Mouse (Mus musculus) gastrocnemius, adult 8-10 months (tissue): ENCODE results near the gene Hspa1a. TPM values are rescaled to one million over a fixed set of nuclear protein-coding genes. Genes with fewer than 3 reads are reported as not detected.
"Not testable (repeated sequence)": the region's sequence is repeated elsewhere in the genome, so short reads cannot be mapped to it uniquely, and the experiment has no call there.

Experiments
- DNase-seq, 2 experiments: peaks; one replicate each; pipeline ENCODE4 v3.0.0; 2022; ENCODE audit warnings: low spot score in 2 of 2
- total RNA-seq, 4 experiments: library from RNA; stranded (reverse); gene quantifications; 2 replicates each; pipeline ENCODE4 v1.2.4; 2022

Hspa1a gene
- total RNA-seq, 4 experiments from 2014 or later, result 4.2 to 17.8 (median 5.3) TPM

DNA sequence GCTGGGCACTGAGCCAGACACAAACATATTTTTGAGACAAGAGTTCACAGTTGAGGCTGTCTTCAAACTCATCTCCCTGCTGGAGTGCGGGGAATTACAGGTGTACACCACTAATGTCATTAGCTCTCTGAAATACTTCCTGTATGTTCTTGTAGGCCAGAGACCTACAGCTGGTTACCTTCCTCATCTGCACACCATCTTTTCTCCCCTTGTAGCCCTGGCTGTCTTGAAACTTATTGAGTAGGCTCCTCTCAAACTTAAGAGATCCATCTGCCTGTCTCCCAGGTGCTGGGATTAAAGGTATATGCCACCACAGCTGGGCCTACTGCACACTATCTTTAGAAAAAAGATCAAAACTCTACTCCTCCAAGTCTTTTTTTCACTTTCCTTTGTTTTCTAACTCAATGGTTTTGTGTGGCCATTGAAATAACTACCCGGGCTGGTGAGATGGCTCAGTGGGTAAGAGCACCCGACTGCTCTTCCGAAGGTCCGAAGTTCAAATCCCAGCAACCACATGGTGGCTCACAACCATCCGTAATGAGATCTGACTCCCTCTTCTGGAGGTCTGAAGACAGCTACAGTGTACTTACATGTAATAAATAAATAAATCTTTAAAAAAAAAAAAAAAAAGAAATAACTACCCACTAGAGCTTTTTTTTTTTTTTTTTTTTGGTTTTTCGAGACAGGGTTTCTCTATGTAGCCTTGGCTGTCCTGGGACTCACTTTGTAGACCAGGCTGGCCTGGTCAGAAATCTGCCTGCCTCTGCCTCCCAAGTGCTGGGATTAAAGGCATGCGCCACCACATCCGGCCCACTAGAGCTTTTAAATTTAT is 23.0 kb downstream of the Hspa1a start:
- not testable (repeated sequence) for DNase-seq

- DNase-seq, result no peak
Measured at GRCm38 (mm10) chr17:34947606-34948005, 24.4 kb downstream of the Hspa1a start.

DNA sequence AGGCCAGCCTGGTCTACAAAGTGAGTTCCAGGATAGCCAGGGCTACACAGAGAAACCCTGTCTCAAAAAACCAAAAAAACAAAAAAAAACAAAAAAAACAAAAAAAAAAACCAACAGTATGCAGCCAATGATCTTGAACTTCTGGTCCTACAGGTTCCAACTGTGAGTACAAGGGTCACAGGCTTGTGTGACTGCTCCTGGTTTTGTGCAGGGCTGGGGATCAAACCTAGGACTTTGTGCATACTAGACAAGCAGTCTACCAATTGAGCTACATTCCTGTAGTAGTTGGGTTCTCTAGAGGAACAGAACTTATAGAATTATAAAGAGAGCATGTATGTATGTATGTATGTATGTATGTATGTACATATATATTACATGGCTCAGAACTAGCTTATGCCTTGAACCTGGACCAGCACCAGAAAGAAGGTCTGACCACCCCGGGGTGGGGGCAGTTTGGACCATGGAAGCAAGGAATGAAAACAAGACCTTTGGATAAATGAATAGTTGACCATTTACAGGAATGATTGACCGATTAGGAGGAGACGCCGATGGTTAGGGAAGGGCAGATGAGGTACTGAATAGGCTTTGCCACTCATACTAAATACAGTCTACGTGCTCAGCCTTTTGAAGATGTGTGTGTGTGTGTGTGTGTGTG is 25.3 kb downstream of the Hspa1a start:
- no peak for DNase-seq

GRCm38 (mm10) chr17:34944362-34944761 is 27.6 kb downstream of the Hspa1a start:
- DNase-seq, result no peak

- no peak for DNase-seq
Measured at GRCm38 (mm10) chr17:34943128-34943815, 28.7 kb downstream of the Hspa1a start.

DNA sequence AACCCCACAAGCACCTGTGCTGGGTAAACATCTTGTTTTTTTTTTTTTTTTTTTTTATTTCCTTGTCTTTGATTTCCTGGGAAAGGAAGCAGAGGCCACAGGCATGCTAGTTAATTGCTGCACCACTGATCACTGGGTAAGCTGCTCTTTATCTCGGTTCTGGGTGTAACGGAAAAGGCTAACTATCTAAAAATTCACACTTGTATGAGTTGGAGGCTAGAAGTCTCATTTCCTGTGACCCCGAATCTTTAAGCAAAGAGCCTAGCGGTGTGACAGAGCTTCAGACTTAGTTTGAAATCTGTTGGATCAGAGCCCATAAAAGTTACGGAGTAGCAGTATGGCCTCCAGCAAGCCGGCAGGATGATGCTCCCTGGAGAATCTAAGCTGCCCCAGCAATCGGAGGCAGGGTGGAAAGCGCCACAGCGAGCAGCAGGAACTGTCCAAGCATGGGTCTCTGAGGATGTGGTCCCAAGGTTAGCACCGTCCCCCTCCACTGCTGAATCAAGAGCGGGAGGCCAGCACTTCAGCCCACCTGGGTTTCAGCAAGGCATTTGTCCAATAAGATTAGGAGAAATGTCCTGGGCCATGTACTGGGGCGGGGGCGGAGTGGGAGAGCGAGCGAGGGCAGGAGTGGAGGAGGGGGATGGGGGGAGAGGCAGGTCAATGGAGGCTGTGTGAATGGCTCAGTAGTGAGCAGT is 30.5 kb downstream of the Hspa1a start:
- no peak for DNase-seq

DNA sequence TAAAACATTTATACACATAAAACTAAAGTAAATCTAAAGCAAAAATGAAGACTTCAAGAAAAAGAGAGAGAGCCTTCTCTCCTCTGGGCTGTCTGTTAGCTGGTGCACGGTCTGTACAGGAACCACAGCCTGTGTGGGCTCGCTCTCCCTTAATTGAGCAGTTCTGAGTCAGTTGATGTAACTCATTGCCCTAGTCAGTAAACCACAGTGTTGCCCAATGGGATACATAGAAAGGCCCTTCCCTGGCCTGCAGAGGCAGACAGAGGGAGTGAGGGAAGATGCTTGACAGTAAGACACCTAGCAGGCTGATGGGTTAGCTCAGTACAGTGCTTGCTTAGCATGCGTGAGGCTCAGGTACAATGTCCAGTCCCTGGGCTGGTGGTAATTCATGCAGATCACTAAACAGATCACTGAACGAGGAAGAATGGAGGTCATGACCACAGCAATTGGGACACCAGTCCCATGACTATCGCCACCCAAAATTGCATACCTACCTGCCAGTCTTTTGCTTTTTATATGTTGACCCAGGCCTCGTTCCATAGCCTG is 33.9 kb downstream of the Hspa1a start:
- DNase-seq, result no peak

DNA sequence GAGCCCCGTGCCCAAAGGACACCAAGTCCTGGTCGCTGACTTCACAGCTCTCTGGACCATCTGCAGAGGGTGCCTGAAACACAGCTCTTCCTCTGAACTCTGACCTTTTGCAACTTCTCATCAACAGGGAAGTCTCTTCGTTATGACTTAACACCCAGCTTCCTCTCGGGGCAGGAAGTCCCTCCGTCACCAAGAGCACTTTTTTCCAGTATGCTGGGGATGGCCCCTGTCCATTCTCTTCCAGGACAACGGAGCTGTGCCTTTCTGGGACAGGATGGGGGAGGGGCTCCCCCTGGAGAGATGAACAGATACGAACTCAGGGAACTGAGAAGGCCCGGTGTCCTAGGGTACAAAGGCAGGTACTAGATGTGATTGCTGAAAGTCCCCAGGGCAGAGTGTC is 37.1 kb downstream of the Hspa1a start:
- no peak for DNase-seq

DNA sequence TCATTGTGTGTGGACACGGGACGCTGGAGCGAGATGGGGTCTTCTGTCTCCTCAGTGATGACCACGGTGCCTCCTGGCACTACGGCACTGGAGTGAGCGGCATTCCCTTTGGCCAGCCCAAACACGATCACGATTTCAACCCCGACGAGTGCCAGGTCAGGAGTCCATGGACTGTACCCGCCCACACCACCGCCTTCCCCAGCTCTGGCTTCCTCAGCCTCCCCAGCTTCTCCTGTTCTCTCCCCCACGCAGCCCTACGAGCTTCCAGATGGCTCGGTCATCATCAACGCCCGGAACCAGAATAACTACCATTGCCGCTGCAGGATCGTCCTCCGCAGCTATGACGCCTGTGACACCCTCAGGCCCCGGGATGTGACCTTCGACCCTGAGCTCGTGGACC is 37.9 kb downstream of the Hspa1a start:
- DNase-seq, result no peak

DNA sequence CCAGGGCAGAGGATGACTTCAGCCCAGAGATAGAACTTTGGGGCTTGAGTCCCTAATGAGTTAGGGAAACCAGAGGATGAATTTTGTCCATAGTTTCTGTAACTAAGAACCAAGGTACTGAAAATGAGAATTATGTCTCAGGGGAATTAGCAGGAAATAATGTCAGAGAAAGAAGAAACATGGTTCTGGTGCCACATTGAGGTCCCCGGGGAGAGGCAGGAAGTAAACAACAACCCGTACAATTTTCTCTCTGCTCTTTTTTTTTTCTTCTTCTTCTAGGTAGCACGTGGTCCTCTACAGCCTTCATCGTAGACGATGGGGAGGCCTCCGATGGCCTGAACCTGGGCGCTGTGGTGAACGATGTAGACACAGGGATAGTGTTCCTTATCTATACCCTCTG is 39.7 kb downstream of the Hspa1a start:
- no peak for DNase-seq

- no peak for DNase-seq
Measured at GRCm38 (mm10) chr17:34931735-34932098, 40.2 kb downstream of the Hspa1a start.

DNA sequence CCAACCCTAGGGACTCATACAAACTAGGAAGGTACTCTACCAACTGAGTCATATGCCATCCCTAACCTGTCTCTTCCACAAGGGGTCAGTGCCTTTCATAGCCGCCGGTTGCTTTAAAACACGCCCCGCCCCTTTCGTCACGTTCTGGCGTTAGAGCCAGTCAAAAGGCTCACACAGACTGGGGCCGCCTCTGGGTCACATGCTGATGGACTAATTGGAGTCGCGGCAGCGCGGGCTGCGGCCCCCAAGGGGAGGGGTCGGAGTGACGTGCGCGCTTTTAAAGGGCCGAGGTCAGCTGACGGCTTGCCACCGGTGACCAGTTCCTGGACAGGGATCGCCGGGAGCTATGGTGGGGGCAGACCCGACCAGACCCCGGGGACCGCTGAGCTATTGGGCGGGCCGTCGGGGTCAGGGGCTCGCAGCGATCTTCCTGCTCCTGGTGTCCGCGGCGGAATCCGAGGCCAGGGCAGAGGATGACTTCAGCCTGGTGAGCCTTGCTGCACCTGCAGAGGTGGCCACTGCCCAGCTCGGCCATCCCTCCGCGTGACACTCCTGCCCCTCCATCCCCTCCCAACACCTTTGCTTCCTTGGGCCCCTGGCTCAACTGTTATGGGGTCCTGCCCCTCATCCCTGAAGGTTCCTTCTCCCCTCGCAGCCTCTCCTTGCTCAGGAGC is 40.8 kb downstream of the Hspa1a start, which contains the start of gene Neu1:
Neu1 (plus strand) TSS at position 193 of the 674 bp plus-strand sequence.
- DNase-seq, result peak; percentile 98 to 99

DNA sequence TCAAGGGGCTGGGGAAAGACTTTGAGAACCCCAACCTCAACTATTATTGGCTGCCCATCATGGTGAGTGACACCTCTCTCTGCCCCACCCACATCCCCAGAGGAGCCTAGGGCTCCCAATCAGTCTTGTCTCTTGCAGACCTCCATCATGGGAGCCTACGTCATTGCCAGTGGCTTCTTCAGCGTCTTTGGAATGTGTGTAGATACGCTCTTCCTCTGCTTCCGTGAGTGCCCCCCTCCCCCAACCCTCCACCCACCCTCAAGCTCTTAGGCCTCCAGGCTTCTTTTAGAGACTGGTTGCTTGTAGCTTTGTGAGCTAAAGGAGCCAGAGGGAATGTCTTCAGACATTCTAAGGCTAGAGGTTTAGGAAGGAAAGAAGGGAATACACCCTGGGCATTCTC is 43.1 kb downstream of the Hspa1a start:
- no peak for DNase-seq

DNA sequence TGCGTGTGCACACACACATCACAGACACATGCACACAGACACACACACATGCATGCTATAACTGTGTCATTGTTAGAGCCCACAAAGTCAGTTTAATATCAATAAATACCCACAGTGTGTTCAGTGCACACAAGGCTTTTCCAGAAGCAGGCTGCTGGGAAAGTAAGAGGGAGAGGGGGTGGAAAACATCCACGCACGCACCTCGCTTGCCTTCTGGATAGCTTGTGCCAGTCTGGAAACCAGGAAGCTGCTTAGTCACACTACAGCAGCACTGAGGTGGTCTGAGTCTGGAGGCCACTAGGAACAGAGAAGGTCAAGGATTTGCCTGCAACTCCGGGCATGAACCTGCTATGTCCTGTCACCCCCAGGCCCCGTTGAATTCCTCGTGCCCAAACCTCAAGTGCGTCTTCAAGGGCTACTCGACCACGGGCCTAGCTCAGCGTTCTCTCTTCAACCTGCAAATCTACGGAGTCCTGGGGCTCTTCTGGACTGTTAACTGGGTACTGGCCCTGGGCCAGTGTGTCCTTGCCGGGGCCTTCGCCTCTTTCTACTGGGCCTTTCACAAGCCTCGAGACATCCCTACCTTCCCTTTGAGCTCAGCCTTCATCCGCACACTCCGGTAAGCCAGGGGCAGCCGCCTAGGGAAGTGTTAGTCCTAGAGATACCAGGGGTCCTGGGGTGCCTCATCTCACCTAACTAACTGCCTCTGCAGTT is 44.5 kb downstream of the Hspa1a start:
- no peak for DNase-seq

- no peak for DNase-seq
Measured at GRCm38 (mm10) chr17:34924258-34924657, 47.7 kb downstream of the Hspa1a start.

- no peak for DNase-seq
Measured at GRCm38 (mm10) chr17:34922939-34923338, 49.0 kb downstream of the Hspa1a start.
